Mouse (Mus musculus): ENCODE measurements around the gene Ccdc149. TPM values are rescaled to one million over a fixed set of nuclear protein-coding genes. Genes with fewer than 3 reads are reported as not detected.
A peak's percentile ranks its signal among the peaks of the same experiment; 100 is the strongest.

The Ccdc149 gene
- polyA plus RNA-seq, 1 experiment: not detected

- Histone ChIP-seq H3K36me3 (ENCODE audit: control insufficient read depth, insufficient read depth) (no peaks in the 10 kb centered on the region), H3K27me3 (ENCODE audit: control insufficient read depth, insufficient read depth, insufficient read length) (no peaks in the 10 kb centered on the region), H3K4me2 (ENCODE audit: low read depth) (no peak overlapping the region), H3ac (ENCODE audit: control insufficient read depth, insufficient read length) (no peak overlapping the region), H3K4me3 (no peak overlapping the region), H3K79me2 (ENCODE audit: control insufficient read depth, insufficient read depth) (no peaks in the 10 kb centered on the region)
- TF ChIP-seq REST (IDR thresholded peaks at IDR 0.05; ENCODE audit: insufficient read depth, insufficient read length) (no peak), CEBPB (IDR thresholded peaks at IDR 0.05; ENCODE audit: insufficient read depth, poor library complexity, severe bottlenecking) (no peak), USF1 (IDR thresholded peaks at IDR 0.05; ENCODE audit: low read depth) (no peak), MYOG (IDR thresholded peaks at IDR 0.05; ENCODE audit: control insufficient read depth in 1 of 3, insufficient read depth in 1 of 3, insufficient read length in 2 of 3, low read depth in 2 of 3) (no peak), TCF3 (IDR thresholded peaks at IDR 0.05; ENCODE audit: insufficient read length, low read depth) (no peak), MAX (IDR thresholded peaks at IDR 0.05; ENCODE audit: low read depth) (no peak), MYOD1 (IDR thresholded peaks at IDR 0.05; ENCODE audit: control insufficient read depth in 1 of 3, insufficient read length in 2 of 3, low read depth in 2 of 3) (no peak), SRF (IDR thresholded peaks at IDR 0.05; ENCODE audit: control insufficient read depth, insufficient read length, low read depth) (no peak), E2F4 (IDR thresholded peaks at IDR 0.05; ENCODE audit: insufficient read depth) (no peak), POLR2AphosphoS2 (IDR thresholded peaks at IDR 0.05; ENCODE audit: insufficient read length, low read depth) (no peak), POLR2A (IDR thresholded peaks at IDR 0.05; ENCODE audit: insufficient read length, low read depth) (no peak), TCF12 (IDR thresholded peaks at IDR 0.05; ENCODE audit: insufficient read depth, poor library complexity, severe bottlenecking) (no peak)
Observed at GRCm38 (mm10) chr5:52511089-52511488, 39.8 kb upstream of the Ccdc149 start.

GRCm38 (mm10) chr5:52509416-52509815, 38.1 kb upstream of the Ccdc149 start:
- Histone ChIP-seq H3K27me3 (ENCODE audit: control insufficient read depth, insufficient read depth, insufficient read length) (no peaks in the 10 kb centered on the region), H3ac (ENCODE audit: control insufficient read depth, insufficient read length) (no peak overlapping the region)
- TF ChIP-seq MYOD1 (IDR thresholded peaks at IDR 0.05; ENCODE audit: control insufficient read depth in 1 of 3, insufficient read length in 2 of 3, low read depth in 2 of 3) (no peak), TCF12 (IDR thresholded peaks at IDR 0.05; ENCODE audit: insufficient read depth, poor library complexity, severe bottlenecking) (no peak), USF1 (IDR thresholded peaks at IDR 0.05; ENCODE audit: low read depth) (no peak), SRF (IDR thresholded peaks at IDR 0.05; ENCODE audit: control insufficient read depth, insufficient read length, low read depth) (no peak), POLR2A (IDR thresholded peaks at IDR 0.05; ENCODE audit: insufficient read length, low read depth) (no peak), REST (IDR thresholded peaks at IDR 0.05; ENCODE audit: insufficient read depth, insufficient read length) (no peak), CEBPB (IDR thresholded peaks at IDR 0.05; ENCODE audit: insufficient read depth, poor library complexity, severe bottlenecking) (no peak), E2F4 (IDR thresholded peaks at IDR 0.05; ENCODE audit: insufficient read depth) (no peak), TCF3 (IDR thresholded peaks at IDR 0.05; ENCODE audit: insufficient read length, low read depth) (no peak), POLR2AphosphoS2 (IDR thresholded peaks at IDR 0.05; ENCODE audit: insufficient read length, low read depth) (no peak), MAX (IDR thresholded peaks at IDR 0.05; ENCODE audit: low read depth) (no peak), MYOG (IDR thresholded peaks at IDR 0.05; ENCODE audit: control insufficient read depth in 1 of 3, insufficient read depth in 1 of 3, insufficient read length in 2 of 3, low read depth in 2 of 3) (no peak)

GRCm38 (mm10) chr5:52504666-52505065, 33.3 kb upstream of the Ccdc149 start:
- TF ChIP-seq E2F4 (IDR thresholded peaks at IDR 0.05; ENCODE audit: insufficient read depth) (no peak), TCF12 (IDR thresholded peaks at IDR 0.05; ENCODE audit: insufficient read depth, poor library complexity, severe bottlenecking) (no peak), POLR2A (IDR thresholded peaks at IDR 0.05; ENCODE audit: insufficient read length, low read depth) (no peak), CEBPB (IDR thresholded peaks at IDR 0.05; ENCODE audit: insufficient read depth, poor library complexity, severe bottlenecking) (no peak), MYOG (IDR thresholded peaks at IDR 0.05; ENCODE audit: control insufficient read depth in 1 of 3, insufficient read depth in 1 of 3, insufficient read length in 2 of 3, low read depth in 2 of 3) (peak in 1 of 3 experiments; percentile 9), SRF (IDR thresholded peaks at IDR 0.05; ENCODE audit: control insufficient read depth, insufficient read length, low read depth) (no peak)

More at GRCm38 (mm10) chr5:52509416-52509815, 38.1 kb upstream of the Ccdc149 start:
- Histone ChIP-seq H3K36me3 (ENCODE audit: control insufficient read depth, insufficient read depth) (no peaks in the 10 kb centered on the region), H3K4me3 (no peak overlapping the region), H3K79me2 (ENCODE audit: control insufficient read depth, insufficient read depth) (no peaks in the 10 kb centered on the region), H3K4me2 (ENCODE audit: low read depth) (no peak overlapping the region)

GRCm38 (mm10) chr5:52504148-52504547, 32.8 kb upstream of the Ccdc149 start:
- Histone ChIP-seq H3K4me3 (peak overlapping the region; percentile 5), H3ac (ENCODE audit: control insufficient read depth, insufficient read length) (no peak overlapping the region), H3K27me3 (ENCODE audit: control insufficient read depth, insufficient read depth, insufficient read length) (no peaks in the 10 kb centered on the region), H3K36me3 (ENCODE audit: control insufficient read depth, insufficient read depth) (no peaks in the 10 kb centered on the region), H3K4me2 (ENCODE audit: low read depth) (peak overlapping the region; percentile 64), H3K79me2 (ENCODE audit: control insufficient read depth, insufficient read depth) (no peaks in the 10 kb centered on the region)
- no peak for TF ChIP-seq USF1 (IDR thresholded peaks at IDR 0.05; ENCODE audit: low read depth)
- TF ChIP-seq TCF3 (IDR thresholded peaks at IDR 0.05; ENCODE audit: insufficient read length, low read depth): no peak
- TF ChIP-seq CEBPB (IDR thresholded peaks at IDR 0.05; ENCODE audit: insufficient read depth, poor library complexity, severe bottlenecking): no peak
- no peak for TF ChIP-seq POLR2AphosphoS2 (IDR thresholded peaks at IDR 0.05; ENCODE audit: insufficient read length, low read depth)
- no peak for TF ChIP-seq REST (IDR thresholded peaks at IDR 0.05; ENCODE audit: insufficient read depth, insufficient read length)
- no peak for TF ChIP-seq MYOG (IDR thresholded peaks at IDR 0.05; ENCODE audit: control insufficient read depth in 1 of 3, insufficient read depth in 1 of 3, insufficient read length in 2 of 3, low read depth in 2 of 3)
- peak; percentile 15 for TF ChIP-seq POLR2A (IDR thresholded peaks at IDR 0.05; ENCODE audit: insufficient read length, low read depth)
- TF ChIP-seq MAX (IDR thresholded peaks at IDR 0.05; ENCODE audit: low read depth): peak; percentile 62
- no peak for TF ChIP-seq SRF (IDR thresholded peaks at IDR 0.05; ENCODE audit: control insufficient read depth, insufficient read length, low read depth)
- no peak for TF ChIP-seq E2F4 (IDR thresholded peaks at IDR 0.05; ENCODE audit: insufficient read depth)

More at GRCm38 (mm10) chr5:52504666-52505065, 33.3 kb upstream of the Ccdc149 start:
- Histone ChIP-seq H3K27me3 (ENCODE audit: control insufficient read depth, insufficient read depth, insufficient read length) (no peaks in the 10 kb centered on the region), H3K4me2 (ENCODE audit: low read depth) (peak overlapping the region; percentile 64), H3K36me3 (ENCODE audit: control insufficient read depth, insufficient read depth) (no peaks in the 10 kb centered on the region), H3K79me2 (ENCODE audit: control insufficient read depth, insufficient read depth) (no peaks in the 10 kb centered on the region), H3K4me3 (peak overlapping the region; percentile 5), H3ac (ENCODE audit: control insufficient read depth, insufficient read length) (no peak overlapping the region)
